Mouse (Mus musculus) cerebellum, adult 11 months (tissue): ENCODE results near the gene Ubac2.

Source experiments
- DNase-seq: peaks from one replicate; pipeline ENCODE4 v3.0.0; 2022

Ubac2 gene

DNA sequence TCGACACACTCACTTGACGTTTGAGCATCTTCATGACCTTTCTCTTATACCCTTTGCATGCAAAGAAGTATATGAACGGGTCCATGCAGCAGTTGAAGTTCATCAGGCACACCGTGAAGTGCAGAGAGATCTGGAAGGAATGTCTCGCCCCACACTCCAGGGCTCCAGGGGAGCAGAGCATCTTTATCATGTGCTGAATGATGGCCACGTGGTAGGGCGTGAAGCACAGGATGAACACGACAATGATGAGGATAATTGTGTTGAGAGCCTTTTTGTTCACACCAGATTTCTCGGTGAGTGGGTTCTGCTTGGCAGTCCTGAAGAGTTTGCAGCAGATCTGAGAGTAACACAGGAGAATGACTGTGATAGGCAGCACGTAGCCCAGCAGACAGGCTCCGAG, 75.7 kb downstream of the Ubac2 start:
- DNase-seq: no peak

DNA sequence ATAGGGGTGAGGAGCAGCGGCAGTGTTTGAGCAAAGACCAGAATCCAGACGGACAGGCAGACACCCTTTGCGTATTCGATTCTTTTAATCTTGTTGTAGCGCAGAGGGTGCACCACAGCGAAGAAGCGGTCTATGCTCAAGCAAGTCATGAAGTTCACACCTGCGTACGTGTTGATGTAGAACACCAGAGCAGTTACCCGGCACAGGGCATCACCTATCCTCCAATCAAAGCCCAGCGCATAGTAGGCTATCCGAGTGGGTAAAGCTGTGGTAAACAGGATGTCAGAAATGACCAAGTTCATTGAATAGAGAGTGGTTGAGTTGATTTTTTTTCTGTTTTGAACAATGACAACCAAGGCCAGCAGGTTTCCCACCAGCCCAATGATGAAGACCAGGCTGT, 76.2 kb downstream of the Ubac2 start:
- DNase-seq: no peak

GRCm38 (mm10) chr14:121955176-121955795, 76.9 kb downstream of the Ubac2 start:
- no peak for DNase-seq

- DNase-seq: no peak
Observed at GRCm38 (mm10) chr14:121956291-121956690, 77.9 kb downstream of the Ubac2 start.

- no peak for DNase-seq
Observed at GRCm38 (mm10) chr14:121957176-121957871, 78.9 kb downstream of the Ubac2 start.

GRCm38 (mm10) chr14:121958041-121958750, 79.8 kb downstream of the Ubac2 start:
- DNase-seq: no peak

GRCm38 (mm10) chr14:121958751-121959537, 80.5 kb downstream of the Ubac2 start:
- no peak for DNase-seq

DNA sequence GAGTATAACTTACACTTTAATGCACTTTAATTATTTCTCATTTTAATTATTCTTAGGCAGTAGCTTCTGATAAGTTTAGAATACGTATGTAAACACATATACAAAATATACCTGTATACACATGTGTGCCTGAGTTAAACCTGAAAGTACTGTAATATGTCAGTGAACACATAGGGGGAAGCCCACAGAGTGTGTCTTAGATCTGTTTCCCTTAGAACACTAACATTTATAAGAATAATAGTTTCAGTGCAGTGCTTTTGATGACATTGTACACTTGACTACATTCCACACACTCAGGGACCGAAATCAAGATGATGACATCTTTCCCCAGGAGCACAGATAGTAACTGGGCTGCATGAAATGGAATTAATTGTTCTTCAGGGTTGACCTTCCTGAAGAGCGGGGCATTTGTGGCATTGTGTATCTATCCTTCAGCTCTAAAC, 81.1 kb downstream of the Ubac2 start:
- DNase-seq: no peak

DNA sequence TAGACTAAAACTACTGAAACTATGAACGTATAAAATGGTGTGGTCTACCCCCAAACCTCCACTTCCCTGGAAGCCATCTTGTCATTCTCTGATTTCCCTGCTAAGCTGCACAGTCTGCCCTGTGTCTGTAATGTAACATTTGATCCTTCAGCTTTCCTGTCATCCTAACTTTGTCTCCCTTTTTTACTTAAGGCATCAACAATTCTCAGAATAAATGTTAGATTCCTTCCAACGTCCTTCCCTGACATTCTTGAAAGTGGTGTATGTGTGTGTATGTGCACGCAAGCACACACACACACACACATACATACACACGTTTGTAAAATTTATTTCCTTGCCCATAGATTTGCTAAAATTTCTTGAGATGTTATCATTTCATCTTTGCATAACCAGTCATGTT, 81.6 kb downstream of the Ubac2 start:
- DNase-seq: no peak

DNA sequence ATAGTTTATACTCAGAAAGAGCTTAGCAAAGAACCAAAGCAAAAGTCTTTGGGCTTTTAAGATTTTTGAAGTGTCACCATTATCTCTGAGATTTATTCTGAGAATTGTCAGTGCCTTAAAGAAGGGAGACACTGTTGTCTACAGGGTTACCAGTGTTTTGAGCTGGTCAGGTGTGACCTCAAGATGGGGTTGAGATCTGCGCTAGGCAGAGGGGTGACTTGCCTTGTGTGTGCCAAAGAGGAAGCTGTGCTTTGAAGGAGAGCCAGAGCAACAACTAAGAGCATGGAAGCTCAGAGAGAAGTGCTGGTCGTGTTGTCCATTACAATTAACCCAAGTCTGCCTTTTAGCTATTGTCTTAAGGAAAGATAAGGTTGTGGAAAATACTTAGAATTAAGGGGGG, 82.1 kb downstream of the Ubac2 start:
- DNase-seq: no peak

GRCm38 (mm10) chr14:121960997-121961396, 82.6 kb downstream of the Ubac2 start:
- no peak for DNase-seq

DNA sequence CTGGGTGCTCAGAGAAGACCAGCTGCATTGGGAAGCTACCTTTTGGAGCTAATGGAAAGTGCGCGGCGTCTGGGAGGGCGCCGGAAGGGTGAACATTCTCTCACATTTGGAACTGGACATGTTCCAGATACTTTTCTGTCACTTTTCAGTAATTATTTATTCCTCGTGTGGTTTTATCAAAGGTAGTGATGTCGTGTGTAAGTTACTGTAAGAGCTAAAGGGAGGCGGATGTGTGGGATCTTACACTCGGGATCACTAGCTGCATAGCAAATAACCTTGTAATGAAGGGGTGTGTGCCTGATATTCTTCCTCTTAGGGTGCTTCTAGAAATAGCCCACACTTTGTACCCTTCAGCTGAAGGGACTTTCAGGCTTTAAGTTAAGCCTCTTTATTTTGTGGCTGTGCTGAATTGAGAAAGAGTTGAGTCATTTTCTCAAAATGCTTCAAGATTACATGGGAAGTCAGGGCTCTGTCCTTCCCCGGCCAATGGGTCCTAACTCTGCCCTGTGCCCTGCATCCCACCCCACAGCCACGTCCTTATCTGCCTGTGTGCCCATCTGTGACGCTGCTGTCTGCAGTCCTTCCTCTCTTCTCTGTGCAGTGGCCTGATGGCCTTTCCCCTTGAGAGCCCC, 83.2 kb downstream of the Ubac2 start:
- DNase-seq: no peak

- no peak for DNase-seq
Observed at GRCm38 (mm10) chr14:121962128-121962890, 83.9 kb downstream of the Ubac2 start.

DNA sequence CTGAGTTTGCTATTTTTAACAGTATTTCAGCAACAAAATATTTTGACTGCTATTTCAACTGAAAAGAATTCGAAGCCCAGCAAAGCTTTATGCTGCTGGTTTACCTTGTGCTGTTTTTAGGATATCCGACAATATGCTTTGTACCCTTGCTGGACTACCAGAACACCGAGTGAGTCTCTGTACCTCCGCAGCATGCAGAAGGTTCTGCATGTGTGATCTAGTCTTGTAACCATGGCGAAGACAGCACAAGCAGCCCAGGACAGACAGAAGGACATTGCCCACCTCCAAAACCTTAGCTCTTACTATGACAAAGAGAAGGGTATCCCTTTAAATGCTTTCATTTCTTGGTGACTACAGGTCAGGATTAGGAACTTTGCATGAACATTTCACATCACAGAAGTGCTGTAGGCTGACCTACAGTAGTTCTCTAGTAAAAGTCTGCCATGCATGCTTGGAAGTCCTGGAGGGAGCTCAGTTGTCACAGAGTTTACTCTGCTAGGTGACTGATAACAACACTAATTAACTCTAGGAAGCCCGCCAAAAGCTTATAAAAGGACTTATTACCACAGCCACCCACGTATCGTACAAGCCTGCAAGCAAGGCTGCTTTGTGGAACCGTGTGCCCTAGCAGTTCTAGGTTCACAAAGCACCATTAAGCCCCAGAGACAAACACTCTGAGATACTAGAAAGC, 85.0 kb downstream of the Ubac2 start:
- no peak for DNase-seq

- no peak for DNase-seq
Observed at GRCm38 (mm10) chr14:121963942-121964335, 85.5 kb downstream of the Ubac2 start.

DNA sequence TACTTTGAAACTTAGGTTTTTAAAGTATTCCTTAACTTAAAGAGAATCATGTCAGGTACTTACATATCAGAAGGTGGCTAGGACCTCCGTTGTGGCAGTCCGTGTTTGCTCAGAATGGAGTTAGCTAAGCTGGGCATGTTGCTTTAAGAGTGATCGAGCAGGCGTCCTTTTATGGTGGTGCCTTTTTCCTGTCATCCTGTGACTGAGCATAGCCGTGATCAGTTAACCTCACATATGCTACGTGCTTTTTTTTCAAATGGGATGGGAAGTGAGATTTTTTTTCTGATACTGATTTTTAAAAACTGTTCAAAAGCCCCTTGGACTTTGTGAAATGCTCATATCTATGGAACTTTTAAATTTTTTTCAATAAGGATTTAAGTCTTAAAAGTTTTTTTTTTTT, 86.6 kb downstream of the Ubac2 start, which contains the start of gene Gpr183:
Gene Gpr183, minus strand, starts transcription at position 206 of the 400 bp plus-strand sequence.
- no peak for DNase-seq

GRCm38 (mm10) chr14:121965461-121965860, 87.0 kb downstream of the Ubac2 start:
- no peak for DNase-seq

DNA sequence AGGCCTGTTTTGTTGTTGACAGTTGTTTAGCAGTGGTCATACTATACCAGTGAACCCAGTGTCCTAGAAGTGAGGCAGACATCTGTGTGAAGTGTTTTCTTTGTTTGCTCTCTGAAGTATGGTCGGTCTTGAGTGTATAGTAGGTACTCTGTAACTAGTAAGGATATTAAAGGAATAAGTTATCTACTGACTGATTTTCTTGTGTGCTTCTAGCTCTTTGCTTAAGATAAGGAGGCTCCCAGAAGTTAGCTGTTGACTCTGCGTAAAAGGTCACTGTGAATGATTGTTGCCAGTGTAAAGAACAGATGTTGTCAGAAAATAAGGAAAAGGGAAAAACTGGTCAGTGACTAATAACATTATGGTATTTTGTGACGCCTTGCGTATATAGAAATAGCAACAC, 88.7 kb downstream of the Ubac2 start:
- no peak for DNase-seq

DNA sequence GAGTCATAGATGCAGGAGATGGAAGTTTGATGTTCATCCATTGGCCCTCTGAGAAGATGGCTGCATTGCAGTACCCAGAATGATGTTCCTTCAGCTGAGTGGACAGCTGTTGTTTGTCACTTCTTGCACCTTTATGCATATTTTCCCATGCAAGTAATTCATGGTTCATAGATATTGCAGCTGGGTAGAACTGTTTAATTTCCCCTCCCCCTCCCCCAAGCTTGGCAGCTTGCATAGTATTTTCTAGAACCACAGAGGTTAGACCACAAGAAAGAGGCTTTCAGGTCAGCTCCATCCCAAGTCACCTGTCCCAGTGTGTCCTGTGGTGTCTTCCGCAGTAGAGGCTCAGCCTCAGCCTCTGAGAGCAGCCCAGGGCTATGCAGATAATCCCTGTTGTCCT, 92.0 kb downstream of the Ubac2 start:
- DNase-seq: no peak

GRCm38 (mm10) chr14:121973114-121973513, 94.7 kb downstream of the Ubac2 start:
- no peak for DNase-seq

DNA sequence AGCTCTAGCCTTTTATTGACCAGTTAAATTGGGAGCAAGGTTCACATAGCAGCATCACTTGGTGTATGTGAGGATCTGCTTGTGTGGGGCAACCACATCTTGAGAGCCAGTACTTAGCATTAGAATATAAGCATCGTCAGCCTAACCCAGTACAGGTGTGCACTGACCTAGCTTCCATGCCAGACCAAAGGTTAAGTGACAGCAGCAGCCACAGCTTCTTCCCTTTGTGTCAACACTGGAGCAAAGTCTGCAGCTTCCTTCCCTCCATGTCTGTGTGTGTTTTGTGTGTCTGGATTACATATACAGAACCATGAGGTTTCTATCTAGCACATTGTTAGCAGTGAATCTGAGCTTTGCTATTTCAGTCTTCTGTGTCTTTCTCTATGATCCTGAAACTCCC, 103.1 kb downstream of the Ubac2 start:
- DNase-seq: no peak
